Mouse (Mus musculus) mature B cell (primary cell): ENCODE results near the gene Nelfb.
"Not testable (repeated sequence)": the region's sequence is repeated elsewhere in the genome, so short reads cannot be mapped to it uniquely, and the experiment has no call there.

Experiments used
- in situ Hi-C: fragments of 300-500 bp; cut with MboI; formaldehyde crosslinking; loops from 2 replicates; pipeline ENCODE4 v1.14.3; 2019

The Nelfb gene

DNA sequence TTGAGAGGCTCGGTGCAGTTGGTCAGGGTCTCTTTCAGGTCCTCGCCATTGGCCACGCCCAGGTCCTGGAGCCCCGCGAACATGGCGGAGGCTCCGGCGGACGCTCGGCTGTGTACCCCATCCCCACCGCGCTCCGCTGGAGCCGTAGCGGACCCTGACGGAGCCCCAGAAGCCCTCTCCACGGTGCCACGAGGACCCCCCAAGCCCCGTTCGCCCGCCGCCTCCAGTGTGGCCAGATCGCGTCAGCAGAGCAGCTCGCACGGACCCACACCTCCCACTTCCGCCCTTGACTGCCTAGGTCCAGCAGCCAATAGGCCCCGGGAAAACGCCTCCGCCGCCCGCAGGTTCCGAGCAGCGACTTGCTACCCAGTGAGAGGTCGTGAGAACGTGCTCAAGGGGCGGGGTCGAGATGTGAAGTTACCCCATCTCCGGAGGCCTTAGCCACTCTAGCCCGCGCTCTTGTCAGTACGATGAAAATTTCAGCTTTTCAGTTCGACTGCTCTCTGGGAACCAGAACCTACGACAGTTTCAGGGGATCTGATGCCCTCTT lies at the start of gene Nelfb:
Gene Nelfb (minus strand): TSS at position 369 of the 550 bp plus-strand sequence.
- in situ Hi-C loops, result no loop called here

DNA sequence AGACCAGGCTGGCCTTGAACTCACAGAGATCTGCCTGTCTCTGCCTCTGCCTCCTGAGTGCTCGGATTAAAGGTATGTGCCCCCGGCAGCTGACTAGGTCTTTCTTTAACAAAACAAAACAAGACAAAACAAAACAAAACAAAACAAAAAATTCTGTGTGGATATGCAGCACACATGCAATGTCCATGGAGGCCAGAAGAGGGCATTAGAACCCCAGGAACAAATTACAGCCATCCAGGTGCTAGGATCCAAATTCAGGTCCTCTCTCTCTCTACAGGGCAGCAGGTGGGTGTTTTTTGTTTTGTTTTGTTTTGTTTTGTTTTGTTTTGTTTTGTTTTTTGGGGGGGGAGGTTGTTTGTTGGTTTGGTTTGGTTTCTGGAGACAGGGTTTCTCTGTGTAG lies 47.6 kb upstream of the Nelfb start:
- in situ Hi-C loops, result no loop called here

DNA sequence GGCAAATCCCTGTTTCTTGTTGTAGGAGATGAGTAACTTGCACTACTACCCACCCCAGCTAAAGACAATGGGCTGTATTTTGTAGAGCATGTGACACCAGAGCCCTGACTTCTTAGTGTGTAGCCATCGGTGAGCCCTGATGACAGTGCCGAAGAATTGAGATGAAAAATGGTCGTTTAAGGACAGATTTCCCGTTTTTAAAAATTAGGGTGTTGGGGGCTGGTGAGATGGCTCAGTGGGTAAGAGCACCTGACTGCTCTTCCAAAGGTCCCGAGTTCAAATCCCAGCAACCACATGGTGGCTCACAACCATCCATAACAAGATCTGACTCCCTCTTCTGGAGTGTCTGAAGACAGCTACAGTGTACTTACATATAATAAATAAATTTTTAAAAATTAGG lies 46.0 kb upstream of the Nelfb start:
- in situ Hi-C loops, result not testable (repeated sequence)

DNA sequence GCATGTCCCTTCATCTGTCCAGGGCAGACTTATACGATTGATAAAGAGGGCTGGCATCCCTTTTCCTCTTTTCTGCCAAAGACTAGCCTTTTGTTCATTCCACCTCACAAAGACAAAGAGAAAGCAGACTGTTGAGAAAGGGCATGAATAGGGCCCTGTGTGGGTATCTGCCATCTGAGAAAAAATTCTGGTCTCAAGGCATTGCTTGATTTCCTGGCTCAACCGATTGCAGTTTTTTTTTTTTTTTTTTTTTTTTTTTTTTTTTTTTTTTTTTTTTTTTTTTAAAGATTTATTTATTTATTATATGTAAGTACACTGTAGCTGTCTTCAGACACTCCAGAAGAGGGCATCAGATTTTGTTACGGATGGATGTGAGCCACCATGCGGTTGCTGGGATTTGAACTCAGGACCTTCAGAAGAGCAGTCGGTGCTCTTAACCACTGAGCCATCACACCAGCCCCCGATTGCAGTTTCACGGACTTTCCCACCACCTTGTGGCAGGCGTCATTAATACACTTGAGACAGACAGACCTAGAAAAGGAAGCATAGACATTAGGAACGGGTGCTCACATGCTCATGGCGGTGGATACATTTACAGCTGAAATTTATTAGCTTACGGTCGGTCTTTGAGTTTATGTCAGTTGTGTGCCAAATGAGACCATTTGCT lies 45.3 kb upstream of the Nelfb start:
- in situ Hi-C loops, result not testable (repeated sequence)

DNA sequence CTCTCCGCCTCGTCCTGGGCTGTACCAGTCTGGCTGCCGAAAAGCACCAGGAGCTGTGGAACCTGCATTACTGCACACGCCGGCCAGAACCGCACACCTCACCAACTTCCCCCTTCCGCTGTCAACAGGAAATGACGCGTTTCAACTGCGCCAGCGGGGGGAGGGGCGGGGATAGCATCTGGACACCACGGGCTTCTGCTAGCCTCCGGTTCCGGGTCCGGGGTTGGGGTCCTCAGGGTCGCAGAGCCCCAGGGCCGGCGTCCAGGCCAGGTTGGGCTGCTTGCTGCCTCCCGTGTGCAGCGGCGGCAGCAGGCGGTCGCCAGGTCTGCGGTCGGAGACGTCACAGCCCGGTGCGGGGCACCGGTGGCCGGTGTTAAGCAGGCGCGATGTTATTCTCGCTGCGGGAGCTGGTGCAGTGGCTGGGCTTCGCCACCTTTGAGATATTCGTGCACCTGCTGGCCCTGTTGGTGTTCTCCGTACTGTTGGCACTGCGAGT lies 44.0 kb upstream of the Nelfb start, which contains the start of gene Tmem203:
Gene Tmem203 (plus strand): TSS at position 156 of the 496 bp plus-strand sequence.
- in situ Hi-C loops, result no loop called here

DNA sequence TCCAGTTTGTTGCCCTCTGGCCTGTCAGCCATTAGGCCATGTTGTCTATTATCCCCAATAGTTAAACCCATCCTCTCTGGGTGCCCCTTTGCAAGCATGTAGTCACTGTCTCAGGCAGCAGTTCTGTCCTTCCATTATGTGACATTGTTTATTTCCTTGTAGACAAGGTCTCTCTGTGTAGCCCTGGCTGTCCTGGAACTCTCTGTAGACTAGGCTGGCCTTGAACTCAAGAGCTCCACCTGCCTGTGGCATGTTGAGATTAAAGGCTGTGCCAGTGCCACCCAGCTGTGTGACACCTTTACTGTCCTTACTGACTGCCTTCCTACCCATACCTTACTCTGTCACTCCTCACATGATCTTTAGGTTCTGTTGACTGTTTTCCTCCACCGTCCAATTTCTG lies 41.0 kb upstream of the Nelfb start:
- in situ Hi-C loops, result no loop called here

DNA sequence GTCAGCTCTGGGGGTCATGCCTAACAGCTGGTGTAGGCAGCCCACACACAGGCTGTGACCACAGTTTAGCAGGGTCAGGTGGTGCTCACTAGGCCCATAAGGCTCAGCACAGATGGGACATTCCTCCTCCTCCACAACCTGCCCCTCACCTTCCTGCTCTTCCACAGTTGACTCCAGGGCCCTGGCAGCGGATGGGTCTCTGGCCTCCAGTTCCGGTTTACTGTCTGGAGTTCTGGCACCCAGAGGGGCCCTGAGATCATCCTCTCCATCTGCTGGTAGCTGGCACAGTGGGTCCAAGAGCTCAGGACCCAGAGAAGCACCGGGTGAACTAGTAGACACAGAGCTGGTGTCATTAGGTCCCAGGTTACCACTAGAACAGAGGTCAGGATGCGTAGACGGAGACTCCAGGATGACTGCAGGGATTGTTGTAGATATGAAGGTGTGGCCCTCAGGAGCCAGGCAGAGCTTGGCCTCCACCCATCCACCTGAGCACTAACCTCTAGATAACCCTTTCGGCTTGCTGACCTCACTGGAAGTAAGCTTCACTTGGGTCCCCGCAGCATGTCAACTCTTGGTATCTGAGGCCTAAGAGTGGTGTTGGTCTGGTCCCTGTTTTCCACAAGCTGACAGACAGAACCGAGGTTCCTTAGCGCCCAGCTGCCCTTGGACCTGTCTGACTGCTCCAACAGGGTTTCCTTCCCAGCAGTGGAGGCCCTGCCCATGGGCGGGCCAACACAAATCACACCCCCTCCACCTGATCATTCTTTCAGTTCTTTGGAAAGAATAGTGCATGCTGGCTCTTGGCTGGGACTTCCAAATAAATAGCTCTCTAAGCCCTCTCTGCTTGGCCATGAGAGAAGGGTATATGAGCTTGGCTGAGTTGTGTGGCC lies 35.1 kb upstream of the Nelfb start, which contains the start of gene AL732309.1:
Gene AL732309.1 (minus strand): TSS at position 681 of the 890 bp plus-strand sequence.
- in situ Hi-C loops, result no loop called here

DNA sequence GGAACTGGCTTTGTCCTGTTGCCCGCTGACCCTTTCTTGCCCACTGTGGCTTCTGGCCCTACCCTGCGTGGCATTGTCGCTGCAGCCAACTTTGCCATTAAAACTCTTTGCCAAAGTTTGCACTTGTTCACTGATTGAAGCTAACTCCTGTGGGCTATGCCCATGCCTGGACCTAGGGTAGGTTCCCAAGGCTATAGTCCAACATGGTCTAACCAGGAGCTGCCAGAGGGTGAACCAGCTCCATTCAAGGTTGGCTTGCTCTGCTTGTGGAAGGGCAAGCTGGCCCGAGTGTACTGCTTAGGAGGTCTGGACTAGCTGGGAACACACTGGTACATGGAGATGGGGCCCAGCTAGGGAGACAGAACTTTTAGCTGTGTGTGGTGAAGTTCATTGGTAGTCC lies 32.9 kb upstream of the Nelfb start:
- in situ Hi-C loops, result no loop called here

DNA sequence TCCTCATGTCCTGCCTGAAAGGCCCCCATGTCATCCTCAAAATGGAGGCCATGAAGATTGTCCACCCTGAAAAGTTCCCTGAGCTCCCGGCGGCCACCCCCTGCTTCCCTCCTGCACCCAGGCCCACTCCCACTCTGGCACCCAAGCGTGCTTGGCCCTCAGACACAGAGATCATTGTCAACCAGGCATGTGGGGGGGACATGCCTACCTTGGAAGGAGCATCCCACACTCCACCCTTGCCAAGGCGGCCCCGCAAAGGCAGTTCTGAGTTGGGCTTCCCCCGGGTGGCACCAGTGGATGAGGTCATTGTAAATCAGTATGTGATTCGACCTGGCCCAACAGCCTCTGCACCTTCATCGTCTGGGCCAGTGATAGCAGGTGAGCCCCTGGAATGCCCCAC lies 32.1 kb upstream of the Nelfb start:
- in situ Hi-C loops, result no loop called here

DNA sequence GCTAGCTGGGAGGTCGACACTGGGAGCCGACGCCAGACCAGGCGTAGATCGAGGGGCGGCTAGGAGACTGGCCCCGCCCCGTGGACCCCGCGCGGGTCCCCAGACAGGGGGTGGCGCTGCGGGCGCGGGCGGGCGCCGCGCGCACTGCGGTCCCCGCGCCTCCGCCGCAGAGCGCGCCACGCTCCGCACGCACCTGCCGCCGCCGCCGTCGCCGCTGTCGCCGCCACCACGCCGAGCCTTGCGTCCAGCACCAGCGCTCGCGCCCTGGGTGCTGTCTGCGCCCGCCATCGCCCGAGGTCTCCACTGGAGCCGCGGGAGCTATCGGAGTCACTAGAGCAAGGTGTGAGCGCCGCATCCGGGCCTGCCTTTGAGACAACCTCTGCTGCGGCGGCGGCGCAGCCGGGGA lies 30.8 kb upstream of the Nelfb start, which contains the start of the genes Rnf208 and Cysrt1:
Gene Rnf208 (plus strand): TSS at position 155 of the 406 bp plus-strand sequence.
Gene Cysrt1 (minus strand): TSS at position 352 of the 406 bp plus-strand sequence.
- in situ Hi-C loops, result no loop called here

DNA sequence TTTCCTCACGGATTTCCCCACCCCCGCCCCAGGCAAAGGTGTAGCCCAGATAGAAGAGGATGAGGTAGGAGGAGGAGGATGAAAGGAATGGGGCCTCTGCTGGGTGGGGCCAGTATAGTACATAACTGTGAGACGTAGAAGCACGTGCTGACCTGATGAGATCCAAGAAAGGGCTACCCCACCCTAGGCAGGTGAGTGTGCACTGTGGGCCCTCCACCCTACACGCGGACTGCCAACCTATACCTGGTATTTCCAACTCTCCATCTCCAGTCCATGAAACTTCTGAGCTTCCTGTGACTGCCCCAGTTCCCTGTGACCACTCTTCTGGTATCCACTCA lies 30.1 kb upstream of the Nelfb start:
- in situ Hi-C loops, result no loop called here

DNA sequence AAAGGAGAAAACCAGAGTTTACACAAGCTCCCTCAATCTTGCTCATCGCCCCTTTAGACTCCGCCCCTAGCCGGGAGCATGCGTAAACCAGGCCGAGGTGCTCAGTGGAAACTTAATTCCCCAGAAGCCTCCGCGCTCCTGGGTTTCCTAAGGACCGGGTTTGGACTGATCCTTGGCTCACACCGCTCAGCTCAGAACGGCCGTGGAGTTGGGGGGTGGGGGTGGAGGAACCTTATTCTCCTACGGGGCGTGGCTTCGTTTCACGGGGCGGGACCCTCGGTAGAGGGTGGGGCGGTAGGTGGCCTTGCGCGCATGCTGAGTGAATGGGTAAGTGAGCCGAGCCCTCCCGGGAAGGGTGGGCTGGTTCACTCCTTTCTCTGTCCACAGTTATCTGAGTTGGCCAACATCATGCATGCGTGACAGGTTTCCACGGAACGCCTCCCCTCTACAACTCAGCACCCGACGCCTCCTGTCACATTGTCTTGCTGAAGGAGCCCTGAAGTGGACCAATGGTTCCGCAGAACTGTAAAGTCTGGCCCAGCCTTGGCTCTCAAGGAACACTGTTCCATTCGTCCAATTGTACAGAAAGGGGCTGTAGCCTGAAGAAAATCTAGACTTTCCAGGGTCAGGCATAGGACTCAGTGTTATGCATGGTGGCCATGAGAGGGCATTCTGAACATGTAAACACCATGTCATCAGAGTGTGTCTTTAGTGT lies 29.6 kb upstream of the Nelfb start:
- in situ Hi-C loops, result no loop called here

DNA sequence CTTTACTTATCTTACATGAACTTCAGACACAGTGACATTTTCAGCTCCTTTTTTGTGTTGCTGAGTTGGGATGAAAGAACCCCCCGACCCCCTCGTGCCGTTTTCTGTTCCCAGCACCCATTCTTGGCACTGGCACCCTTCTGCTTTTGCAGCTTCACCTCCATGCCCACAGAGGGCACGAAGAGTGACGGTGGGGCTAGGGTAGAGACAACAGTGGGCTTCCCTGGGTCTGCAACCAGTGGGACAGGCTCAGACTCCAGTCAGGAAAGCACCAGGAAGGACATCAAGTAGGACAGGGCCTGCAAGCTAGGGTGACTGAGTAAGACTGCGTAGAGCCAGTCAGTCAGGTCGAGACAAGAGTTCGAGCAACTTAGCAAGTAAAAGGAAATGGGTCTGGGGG lies 29.0 kb upstream of the Nelfb start:
- in situ Hi-C loops, result no loop called here

DNA sequence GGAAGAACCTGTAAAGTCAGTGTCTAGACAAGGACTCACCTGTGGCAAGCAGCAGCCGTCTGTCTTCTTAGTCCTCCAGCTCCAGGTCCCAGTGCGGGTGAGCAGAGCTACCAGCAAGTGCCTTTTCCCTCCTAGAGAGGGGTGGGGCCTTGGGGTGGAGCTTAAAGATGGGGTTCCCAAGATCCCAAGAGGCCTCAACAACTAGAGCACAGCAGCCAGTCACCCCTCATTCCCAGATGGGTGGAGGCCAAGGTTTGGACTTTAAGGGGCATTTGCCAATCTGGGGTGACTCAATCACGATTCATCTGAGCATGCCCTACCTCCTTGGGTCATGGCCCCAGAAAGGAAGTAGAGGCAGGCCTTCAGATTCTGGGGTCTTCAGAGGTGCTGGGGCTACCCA lies 28.5 kb upstream of the Nelfb start:
- in situ Hi-C loops, result no loop called here

DNA sequence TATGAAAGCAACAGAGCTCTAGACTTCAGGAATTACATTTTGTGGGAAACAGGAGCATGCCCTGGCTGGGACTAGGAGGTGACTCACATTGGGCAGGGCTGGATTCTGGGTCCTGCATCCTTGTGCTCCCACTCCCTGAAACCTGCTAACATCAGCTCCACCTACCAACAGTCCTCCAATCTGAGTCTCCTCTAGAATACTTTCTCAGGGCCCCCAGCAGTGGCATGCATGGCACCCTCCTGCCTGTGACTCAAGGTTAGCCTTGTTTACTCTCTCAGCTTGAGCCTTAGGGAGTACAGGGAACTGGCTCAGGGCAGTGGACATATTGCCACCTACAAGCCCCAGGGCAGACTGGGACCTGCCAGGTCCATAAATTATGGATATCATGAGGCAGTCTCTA lies 26.8 kb upstream of the Nelfb start:
- in situ Hi-C loops, result no loop called here

DNA sequence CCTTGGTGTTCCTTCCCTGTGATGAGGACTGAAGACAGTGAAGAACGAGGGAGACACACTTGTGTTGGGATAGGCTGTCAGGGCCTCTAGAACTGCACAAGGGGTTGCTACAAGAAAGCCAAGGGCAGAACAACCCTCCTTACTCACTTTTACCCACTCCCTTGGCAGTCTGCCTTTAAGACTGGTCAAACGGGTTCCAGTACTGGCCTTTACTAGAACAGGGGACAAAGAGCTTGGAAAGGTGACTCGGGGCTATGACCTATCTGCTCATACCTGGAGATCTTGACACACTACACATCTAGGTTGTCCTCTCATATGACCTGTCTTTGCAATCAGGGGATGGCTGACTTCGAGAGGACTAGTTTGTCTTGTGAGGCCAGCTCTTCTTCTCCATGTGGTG lies 26.2 kb upstream of the Nelfb start:
- in situ Hi-C loops, result no loop called here

DNA sequence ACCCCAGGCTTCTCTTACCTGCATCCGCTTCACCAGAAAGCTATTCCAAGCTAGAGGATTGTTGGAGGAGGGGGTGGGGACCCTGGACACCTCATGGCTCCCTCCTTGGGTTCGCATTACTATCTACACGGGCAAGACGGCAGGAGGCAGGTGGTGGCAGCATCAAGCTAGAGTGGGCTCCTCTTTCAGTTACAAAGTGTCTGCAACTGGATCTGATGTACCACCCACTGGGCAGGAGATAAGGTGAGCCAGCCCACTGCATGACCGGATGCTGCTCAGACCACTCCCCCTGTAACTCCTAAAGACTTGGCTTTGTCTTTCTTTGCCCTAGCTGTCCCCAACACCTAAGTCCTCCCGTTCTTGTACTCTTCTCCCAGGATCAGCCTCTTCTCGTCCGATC lies 25.3 kb upstream of the Nelfb start, which contains the start of gene Rnf224:
Gene Rnf224 (minus strand): TSS at position 174 of the 400 bp plus-strand sequence.
- in situ Hi-C loops, result no loop called here

DNA sequence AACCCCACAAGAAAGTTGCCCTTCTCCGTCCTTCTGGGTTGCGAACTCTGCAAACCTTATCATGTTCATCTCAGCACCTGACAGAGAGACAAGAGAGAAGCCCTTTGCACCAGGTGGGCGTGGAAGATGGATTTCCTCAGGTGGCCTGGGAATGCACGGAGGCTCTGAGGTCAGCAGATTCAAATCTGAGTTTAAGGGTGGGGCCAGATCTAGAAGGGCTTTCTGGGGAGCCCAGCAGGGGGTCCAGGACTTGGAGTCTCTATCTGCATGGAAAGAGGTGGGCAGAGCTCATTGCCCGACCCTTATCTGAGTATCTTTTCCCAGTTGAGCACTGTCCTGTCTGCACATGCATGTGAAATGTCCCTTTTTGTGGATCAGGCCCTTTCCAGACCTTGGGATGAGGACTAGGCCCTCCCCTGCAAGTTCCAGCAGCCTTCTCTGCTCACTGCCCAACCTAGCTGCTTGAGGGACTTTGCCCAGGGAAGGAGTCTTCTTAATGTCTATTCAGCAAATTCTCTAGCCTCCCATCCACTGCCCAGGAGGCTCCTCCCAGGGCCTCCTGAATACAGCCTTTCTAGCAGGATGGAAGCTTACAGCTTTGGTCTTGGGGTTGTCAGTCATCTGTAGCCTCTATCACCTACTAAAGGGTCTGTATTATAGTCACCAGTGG lies 23.4 kb upstream of the Nelfb start:
- in situ Hi-C loops, result no loop called here

DNA sequence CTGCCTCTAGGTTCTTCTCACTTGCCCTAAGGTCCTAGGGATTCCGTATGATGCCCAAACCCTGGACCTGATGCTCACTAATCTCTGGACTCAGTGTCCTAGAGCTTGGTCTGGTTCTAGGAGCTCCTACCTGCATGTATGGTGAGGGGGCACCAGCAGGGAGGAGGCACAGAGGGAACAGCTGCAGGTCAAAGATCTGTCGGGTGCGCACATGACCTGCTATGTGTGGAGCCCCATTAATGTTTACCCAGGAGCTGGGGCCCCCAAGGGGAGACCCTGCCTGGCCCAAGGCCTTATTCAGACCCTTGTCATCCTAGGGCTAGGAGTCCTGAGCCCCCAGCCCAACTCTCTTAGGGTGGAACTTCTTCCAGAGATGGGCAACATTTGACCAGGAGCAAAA lies 22.8 kb upstream of the Nelfb start, which contains the start of gene Slc34a3:
Gene Slc34a3 (minus strand): TSS at position 315 of the 400 bp plus-strand sequence.
- in situ Hi-C loops, result no loop called here

DNA sequence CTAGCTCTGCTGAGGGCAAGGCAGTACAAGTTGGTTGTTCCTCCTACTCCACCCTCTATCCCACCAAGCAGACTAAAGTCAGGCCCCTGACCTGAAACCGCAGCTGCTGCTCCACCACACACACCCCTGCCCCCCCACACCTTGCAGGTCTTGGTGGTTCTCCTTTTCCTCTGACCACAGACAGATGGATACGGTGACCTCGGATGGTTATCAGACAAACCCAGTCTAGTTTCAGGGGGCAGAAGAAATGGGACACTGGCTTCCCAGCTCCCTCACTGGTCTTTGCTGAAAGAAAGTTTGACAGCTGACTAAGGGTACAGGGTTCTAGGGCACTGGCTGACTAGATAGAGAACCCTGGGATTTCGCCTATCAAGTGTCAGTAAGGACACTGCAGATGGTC lies 22.1 kb upstream of the Nelfb start:
- in situ Hi-C loops, result no loop called here

DNA sequence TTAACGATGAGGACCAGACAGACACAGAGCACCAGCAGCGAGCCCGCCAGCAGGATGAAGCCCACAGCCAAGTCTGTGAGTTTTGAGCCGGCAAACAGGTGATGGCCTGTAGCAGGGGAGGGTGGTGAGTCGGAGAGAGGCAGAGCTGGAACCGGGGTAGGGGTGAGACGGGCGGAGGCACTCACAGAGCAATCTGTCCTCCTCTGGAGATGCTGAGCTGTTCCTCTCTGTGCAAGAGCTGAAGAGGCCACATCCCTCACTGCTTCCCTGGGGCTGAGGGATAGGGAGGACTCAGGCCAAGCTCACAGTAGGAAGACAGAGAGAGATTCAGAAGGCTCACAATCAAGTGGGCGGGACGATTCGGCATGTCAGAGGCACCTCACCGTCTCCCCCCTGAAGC lies 19.7 kb upstream of the Nelfb start:
- in situ Hi-C loops, result no loop called here
